Mouse (Mus musculus): Measurements from ENCODE around the gene Polr2e.

GRCm38 (mm10) chr10:80080396-80081070, 40.9 kb upstream of the Polr2e start:
- TF ChIP-seq CTCF (IDR thresholded peaks at IDR 0.05; ENCODE audit: borderline replicate concordance, insufficient read depth, low read length) (no peak), POLR2A (IDR thresholded peaks at IDR 0.05; ENCODE audit: low read depth, low read length) (no peak)
